Mouse (Mus musculus) heart, adult 9 months (tissue): ENCODE data around the gene Tpcn1.
A peak's percentile ranks its signal among the peaks of the same experiment; 100 is the strongest.

ENCODE experiments used
- DNase-seq, 2 experiments: peaks; one replicate each; pipeline ENCODE4 v3.0.0; 2022; ENCODE audit warnings: low spot score in 2 of 2

Gene Tpcn1

DNA sequence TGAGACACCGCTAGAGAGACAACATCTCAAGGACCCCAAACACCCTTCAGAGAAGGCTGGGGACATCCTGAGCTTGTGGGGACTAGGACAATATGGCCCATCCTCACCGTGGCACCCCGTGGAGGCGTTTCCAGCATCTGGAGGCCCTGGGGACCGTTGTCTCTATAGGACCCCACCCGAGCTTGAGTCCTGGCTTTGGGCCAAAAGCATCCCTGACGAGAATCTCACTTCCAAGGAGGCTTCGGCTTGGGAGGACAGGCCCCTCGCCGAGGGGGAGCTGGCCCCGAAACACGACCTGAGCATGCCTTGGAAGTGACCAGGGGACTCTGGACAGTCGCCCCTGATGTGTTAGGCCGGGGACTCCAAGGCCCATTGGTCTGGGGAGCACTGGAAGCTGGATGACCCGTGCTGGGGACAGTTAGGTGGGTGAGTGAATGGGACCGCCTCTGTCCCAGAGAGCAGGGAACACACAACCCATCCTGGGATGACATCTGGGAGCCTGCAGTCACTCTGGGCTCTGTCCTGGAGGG lies 20.8 kb upstream of the Tpcn1 start:
- no peak for DNase-seq

DNA sequence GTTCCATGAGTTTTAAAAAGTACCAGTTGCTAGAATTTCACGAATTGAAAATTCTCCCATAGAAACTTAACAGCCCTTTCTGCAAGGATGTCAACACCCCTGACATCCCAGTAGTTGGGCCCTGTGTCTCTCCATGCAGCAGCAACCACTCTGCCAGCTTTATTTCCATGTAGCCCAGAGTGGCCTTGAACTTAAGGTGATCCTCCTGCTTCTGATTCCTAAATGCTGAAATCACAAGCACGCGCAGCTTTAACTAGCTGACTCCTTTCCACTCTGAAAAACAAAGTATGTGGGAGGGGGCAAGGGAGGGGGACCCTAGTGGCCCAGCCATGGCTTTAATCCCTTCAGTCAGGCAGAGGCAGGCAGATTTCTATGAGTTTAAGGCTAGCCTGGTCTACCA lies 18.9 kb upstream of the Tpcn1 start:
- no peak for DNase-seq

DNA sequence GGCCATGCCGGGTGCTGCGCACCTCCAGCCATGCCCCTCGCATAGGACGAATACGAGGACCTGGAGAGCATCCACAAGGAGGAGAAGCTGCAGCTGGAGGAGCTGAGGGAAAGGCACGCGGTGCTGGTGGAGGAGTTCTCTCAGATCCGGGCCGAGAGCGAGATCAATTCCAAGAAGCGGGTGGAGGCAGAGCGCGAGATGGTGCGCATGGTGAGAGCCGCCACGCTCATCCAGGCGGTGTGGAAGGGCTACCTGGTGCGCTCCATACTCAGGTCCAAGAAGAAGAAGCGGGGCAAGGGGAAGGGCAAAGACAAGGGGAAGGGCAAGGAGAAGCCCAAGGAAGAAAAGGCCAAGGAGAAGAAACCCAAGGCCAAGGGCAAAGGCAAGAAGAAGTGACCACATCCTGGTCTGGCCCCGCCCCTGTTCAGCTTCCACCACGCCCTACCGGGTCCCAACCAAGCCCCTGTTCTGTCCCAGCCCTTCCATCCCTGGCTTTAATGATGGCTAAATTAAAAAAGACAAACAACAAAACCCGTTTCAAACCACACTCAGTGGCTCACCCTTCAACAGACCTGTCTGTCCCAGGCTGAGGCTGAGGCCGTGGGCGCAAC lies 18.2 kb upstream of the Tpcn1 start:
- no peak for DNase-seq

DNA sequence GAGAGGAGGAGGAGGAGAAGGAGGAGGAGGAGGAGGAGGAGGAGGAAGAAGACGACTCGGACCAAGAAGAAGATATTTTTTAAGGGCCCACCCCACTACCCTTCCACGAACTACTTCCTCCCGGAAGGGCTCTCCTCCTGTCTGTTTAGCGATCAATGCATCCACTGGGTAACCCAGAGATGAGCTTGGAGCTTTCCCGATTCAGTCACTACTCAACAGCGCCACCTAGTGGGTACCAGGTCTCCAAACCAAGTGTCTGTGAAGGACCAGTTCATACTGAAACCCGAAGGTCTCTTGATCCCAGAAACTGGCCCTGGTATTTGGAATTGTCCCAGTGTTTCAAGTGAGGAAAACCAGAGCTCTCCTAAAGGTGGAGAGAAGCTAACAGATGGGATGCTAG lies 17.2 kb upstream of the Tpcn1 start:
- peak; percentile 71 to 86 for DNase-seq

DNA sequence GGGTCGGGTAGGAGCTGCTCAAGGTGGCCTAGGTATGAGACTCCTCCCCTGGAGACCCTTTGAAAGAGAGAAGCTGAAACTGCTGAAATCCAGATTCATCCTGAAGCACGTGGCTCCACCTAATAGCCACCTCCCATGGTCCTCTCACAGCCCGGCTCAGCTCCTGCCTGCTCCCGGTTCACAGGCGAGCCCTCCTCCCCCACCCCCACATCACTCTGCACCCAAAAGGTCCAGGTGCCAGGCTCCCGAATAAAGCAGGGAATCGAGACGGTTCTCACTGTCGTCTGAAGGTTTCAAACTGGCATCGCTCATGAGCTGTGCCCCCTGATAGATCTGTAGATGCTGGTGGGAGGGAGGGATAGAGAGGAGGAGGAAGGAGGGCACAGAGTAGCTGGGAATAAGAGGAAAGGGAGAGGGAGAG lies 16.8 kb upstream of the Tpcn1 start:
- DNase-seq = no peak

DNA sequence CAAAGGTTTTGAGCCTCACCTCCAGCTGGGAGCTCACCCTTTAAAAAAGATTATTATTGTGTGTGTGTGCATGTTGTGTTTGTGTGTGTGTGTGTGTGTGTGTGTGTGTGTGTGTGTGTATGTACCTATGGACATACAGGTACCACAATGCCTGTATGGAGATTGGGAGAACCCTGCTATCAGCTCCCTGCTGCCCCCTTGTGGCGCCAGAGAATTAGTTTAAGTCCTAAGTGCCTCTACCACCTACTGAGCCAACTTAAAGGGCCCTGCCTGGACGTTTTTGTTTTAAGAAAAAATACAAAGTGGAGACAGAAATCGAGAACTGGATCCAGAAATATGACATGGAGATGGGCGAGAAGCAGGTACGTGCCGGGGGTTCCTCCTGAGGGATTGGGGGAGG lies 16.4 kb upstream of the Tpcn1 start:
- DNase-seq = peak; percentile 55 to 74

DNA sequence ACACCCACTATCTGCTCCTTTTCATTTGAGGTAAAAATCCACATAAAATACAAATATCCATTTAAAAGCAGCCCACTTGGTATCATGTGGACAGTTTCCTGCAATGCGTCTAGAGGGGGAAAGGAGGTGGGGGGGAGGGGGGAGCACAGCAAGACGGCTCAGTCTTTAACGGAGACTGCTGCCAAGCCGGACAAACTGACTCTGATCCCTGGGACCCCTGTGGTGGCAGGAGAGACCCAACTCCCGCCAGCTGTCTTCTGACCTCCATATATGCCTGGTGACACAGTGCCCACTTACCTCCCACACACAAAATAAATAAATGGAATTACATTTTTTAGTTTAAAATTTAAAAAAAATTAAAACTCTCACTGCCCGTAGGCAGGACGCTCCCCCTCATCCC lies 15.0 kb upstream of the Tpcn1 start:
- no peak for DNase-seq

DNA sequence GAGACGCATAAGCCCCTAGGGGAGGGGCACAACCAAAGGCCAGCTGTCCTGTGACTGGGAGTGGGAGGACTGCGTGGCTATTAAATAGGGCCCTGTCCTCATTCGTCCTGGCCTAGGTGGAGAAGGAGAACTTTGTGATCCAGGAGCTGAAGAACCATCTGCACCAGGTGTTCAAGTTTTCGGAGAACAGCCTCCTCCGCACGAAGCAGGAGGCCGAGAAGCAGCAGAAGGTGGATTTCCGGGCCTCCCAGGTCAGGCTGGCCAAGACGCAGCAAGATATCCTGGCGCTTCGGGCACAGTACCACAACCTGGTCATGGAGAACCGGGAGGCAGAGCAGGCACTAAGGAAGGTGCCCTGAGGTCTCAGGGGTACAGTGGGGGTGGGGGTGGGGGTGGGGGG lies 13.7 kb upstream of the Tpcn1 start:
- no peak for DNase-seq

DNA sequence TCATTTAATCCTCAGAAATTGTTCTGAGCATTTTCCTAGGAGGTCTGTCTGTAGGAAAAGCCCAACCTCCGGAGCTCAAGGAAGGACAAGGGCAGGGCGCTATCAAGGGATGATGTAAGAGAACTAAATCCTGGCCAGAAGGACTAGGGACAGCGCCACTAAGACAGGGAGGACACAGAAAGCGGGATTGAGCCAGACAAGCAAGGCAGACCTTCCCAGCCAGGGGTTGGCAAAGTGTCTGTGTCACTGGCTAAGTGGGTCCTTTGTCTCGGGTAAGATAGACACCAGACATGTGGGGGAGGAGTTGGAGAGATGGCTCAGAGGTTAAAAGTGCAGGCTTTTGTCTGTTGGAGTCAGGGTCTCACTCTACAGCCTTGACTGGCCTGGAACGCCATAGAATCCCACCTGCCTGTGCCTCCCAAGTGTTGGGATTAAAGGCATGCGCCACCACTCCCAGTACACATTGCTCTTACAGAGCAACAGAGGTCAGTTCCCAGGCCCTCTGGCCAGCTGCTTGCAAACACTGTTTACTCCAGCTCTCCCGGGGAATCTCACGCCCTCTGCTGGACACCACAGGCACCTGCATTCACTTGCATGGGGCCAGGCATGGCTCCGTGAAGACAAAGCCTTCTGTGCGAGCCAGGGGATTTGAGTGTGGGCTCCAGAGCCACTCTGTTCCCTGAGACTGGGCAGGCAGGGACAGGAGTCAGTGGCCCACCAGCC lies 12.6 kb upstream of the Tpcn1 start:
- DNase-seq = no peak

DNA sequence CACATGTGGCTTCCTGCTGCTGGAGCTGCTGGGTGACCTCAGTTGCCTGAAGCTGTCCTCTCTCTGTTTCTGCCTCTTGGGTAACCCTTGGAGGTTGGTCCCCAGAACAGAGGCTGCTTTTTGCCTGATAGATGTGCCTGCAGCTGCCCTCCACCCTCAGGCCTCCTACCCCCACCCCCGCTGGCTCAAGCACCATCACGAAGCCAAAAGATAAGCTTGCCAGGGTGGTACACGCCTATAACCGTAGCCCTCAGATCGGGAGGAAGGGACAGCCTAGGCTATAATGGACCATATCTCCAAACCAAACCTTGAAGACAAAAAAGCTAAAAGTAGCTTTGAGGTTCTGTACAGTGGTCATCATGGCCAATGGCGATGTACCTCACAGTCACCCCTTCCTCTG lies 11.2 kb upstream of the Tpcn1 start:
- DNase-seq = no peak

DNA sequence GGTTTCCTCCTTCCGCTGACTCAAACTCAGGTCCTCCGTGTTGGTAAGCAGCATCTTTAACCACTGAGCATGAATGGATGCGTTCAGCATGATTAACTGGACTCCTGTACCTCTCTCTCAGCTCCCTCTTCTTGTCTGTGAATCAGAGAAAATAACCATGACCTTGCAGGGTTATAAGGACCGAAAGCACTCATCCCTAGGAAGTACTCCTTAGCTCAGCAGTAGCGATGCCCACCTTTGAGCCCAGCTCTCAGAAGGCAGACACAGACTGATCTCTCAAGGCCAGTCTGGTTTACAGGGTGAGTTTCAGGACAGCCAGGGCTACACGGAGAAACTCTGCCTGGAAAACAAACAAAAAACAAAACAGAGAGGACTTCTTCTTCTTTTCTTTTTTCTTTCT lies 6.0 kb upstream of the Tpcn1 start:
- no peak for DNase-seq

DNA sequence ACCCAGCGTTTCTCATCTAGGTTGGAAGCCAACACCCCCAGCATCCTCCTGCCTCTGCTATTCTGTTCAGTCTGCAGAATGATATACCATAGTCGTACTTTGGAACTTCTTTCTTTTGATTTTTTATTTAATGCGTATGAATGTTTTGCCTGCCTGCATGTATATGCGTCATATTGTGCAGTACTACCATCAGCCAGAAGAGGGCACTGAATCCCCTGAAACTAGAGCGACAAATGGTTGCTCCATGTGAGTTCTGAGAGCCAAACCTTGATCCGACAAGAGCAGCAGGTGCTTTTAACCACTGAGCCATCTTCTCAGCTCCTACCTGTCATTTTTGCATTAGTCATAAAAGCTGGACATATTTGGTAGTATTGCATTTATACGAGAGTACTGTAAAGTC lies 3.7 kb upstream of the Tpcn1 start:
- no peak for DNase-seq

DNA sequence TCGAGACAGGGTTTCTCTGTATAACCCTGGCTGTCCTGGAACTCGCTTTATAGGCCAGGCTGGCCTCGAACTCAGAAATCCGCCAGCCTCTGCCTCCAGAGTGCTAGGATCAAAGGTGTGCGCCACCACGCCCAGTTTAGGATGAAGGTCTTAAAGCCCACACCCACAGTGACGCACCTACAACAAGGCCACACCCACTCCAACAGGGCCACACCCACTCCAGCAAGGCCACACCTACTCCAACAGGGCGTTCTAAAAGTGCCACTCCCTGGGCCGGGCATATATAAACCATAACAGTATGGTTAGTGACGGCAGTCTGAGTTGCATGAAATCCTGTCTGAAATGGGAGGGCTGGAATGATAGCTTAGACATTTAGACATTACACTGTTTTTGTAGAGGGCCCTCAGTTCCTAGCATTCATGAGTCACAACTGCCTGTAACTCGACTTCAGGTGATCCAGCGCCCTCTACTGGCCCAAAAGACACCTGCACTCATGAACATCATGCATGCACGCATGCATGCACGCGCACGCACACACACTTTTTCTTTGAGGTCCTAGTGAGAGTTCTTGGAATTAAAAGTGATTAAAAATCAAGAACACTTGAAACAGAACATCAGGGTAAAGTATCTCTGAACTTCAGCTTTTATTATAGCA lies 2.0 kb upstream of the Tpcn1 start:
- DNase-seq = no peak

DNA sequence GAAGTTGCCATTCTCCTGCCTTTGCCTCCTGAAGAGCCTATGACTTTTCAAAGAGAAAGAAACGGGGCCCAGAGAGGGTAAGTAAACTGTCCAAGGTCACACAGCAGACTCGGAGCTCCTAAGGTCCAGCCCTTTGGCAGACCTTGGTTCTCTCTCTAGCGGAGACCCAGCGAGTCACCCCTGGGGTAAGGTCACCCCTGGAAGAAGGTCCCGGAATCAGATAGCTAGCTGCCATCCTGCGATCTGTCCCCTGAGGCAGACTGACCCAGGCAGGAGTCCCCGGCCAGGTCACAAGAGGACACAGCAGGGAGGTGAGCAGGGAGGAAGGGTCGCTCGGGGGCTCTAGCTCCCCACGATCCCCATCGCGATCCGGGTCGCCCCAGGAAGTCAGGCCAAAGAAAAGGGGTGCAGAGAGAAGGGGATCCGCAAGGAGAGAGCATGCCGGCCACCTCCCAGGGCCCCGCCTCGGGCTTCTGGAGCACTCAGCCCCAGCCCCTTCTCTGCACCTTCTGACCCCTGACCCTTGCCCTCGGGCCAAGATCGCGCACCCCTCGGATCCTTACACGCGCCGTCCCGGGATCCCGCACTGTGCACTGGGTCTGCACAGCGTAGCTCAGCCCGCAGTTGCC lies 419 bp downstream of the Tpcn1 start:
- no peak for DNase-seq

DNA sequence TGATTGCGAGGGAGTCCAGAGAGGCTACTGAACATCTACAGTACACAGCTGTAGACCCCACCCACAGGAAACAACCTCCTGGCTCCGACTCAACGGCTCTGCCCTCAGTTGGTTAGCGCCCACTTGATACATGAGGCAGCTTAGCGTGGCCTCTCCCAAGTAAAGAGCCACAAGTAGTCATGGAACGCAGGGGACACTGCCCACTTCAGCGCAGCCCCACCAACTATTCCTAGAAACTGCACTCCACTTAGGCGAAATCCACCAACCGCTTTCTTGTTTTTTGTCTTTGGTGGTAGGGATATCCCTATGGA lies 902 bp downstream of the Tpcn1 start:
- no peak for DNase-seq

DNA sequence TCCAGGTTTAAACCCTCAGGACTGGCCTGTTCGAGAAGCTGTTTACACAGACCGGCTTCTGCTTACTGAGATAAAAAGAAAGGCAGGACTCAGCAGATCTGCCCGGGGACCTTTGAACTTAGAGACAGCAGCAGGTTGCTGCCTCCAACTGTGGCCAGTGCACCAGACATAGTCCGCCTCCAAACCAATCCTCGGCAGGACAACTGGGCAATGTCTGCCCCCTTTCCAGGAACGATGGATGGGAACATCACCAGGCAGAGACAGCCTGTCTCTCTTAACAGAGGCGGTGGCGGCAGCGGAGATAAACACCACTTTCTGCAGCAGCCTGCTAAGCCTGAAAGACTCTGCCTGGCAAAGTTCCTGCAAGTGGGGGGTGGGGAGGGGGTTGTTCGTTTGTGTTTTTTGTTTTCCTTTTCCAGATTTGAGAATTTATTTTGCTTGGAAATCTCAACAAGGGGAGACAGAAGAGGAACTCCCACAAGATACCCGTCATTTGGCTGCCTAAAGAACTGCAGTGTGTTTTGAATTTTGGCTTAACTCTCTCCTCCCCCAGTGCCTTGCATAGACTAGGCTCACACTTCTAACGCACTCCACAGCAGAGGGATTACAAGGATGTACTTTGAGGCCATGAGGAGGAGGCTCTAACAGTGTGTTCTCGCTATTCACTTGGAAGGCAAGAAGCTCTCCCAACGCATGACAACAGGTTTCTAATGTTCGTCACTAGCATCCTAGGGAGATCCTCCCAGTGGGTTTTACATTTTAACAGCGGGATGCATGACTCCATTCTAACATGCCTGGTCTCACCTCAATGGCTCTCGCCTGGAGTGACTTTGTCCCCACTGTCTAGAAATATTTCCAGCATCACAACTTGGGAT lies 1.5 kb downstream of the Tpcn1 start:
- DNase-seq = no peak

DNA sequence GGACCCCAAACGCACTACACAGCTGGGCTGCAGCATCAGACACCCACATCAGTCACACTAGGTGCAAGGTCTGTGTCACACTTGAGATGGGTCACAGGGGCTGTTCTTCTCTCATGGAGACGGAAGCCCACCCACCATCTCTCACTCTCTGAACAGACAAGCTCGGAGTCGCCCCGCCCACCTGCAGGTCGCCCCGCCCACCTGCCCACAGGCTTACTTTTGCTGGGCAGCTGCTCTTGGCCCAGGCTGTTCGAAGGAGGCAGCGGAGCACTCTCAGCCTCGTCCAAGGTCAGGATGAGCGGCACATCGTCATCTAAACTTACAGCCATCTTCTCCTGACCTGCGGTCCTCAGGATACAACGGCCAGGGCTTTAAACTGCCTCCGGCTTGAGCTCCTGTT lies 3.5 kb downstream of the Tpcn1 start:
- no peak for DNase-seq

DNA sequence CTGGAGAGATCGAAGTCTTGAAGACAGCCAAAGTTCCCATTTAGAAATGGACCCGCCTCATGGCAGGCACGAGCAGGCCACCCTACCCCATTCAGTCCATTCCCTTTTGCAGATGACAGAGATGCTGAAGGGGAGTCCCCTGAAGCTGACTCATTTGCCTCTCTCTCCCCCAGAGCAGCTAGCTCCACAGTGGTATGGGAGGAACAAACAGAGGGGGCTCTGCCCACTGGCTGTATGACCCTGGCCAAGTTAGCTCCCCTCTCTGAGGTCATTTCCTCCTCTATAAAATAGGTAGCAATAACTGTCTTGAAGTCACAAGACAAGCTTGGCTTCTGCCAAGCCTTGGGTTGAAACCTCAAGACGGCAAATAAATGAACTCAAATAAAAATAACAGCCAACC lies 5.0 kb downstream of the Tpcn1 start:
- no peak for DNase-seq

DNA sequence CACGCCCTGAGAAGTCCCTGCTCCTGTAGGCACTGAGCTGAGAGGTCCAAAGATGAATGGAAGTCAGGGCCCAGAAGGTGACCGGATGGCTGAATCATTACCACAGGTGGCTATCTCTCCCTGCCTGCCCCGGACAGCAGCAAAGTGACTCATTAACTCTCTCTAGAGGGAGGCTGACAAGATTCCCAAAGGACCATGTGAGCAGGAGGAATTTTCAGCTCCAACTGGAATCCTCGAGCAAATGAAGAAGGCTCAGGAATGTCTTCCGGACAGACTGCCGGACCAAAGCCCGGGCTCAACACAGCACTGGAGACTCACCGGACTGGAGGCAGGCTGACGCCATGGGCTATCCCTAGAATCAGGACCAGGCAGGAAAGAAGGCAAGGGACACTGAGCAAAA lies 6.5 kb downstream of the Tpcn1 start:
- DNase-seq = peak in 1 of 2 experiments; percentile 20

DNA sequence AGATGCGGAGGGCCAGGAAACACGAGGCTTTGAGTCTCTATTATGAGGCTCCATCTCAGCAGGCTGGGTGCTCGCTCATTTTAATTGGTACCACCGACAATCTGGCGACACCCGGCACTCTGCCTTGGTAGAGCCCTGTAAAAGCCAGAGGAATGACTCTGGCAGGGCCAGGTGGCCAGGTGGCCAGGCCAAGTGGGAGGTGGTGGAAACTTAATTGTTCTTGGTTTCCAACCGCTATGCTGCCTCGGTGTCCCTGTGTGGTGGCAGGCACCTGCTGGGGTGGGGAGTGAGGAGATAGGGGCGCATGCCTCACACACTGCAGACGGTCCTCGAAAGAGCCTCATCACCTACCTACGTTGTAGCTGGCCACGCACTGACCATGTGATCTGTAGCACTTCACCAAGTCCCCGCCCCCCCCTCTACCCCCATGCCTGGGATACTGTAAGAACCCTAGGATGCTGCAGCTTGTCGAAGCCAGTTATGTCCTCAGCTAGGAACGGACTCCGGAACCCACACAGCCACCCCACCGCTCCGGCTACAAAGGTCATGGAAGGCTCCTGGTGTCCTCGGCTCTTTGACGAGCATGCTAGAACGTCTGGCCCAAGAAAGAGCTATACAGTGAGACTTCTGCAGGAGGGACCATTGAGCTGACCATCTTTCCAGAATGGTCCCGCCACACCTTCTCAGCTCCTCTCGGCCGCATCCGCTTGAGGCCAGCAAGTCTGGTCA lies 8.4 kb downstream of the Tpcn1 start:
- DNase-seq = no peak
